Mouse (Mus musculus): ENCODE measurements at regions not wholly inside any gene's neighbourhood (a gene's known extent, or its start where the extent isn't known, plus 50 kb on each side); places are given as distances from the start of the nearest gene placed in this dataset.

DNA sequence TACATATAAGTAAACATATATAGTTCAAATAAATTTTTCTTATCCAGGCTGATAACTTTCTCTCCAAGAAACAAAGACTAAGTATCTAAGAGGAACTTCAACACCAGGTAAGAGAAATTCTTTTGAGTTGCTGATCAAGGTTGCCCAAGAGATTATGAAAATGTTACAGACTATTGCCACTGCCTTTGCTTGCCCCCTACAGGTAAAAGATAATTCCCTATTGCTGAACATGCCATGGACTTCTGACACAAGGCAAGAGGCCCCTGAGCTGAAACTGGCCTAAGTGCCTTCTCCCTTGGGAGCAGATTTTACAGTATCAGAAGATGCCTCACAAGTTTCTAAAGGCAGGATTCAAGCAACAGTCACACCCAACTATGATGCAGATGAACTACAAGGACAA lies 2914.2 kb upstream of the Gm6569 start:
- no peak for DNase-seq (ENCODE audit: low spot score in 2 of 2)

DNA sequence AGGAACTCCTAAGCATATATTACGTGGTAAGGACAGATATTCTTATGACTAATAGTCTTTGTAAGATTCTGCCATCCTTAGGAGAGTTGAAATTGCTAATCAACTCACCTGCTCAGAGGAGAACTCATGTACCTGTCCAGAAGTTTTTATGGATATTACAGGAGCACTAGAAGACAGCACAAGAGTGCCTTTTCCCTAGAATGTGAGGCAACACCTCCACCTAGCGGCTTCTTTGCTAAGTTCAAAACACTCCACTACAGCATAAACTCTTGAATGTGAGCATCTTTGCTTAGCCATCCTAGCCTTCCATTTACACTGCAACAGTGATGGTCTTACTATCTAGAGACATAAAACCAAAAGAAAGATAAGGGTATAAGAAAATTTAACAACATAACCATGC lies 2913.5 kb upstream of the Gm6569 start:
- DNase-seq (ENCODE audit: low spot score in 2 of 2) = peak in 1 of 2 experiments; percentile 7
